Mouse (Mus musculus): ENCODE data around the gene Zbtb16. TPM values are rescaled to one million over a fixed set of nuclear protein-coding genes. Genes with fewer than 3 reads are reported as not detected.

The Zbtb16 gene
- polyA plus RNA-seq, 1 experiment from 2014 or later: 6.0 TPM

DNA sequence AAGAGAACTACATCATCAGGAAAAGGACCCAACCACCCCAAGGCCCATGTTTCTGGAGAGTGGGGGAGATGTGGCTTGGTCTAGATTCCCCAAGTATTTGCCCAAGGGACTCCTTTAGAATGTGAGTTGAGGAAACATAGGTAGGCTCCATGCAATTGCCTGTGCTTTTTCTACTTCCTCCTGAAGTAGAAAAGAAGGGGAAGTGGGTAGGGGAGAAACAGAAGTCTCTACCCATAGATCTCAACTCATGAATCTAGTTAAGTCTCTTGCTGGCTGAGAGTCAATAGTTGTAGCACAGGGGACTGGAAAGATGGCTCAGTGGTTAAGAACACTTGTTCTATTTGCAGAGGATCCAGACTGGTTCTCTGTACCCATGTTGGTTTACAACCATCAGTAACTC lies 164.2 kb downstream of the Zbtb16 start:
- Histone ChIP-seq H3K27ac (replicated peaks; ENCODE audit: low read depth, low read length) (no peak overlapping the region), H3K4me3 (replicated peaks; ENCODE audit: low read depth, low read length) (no peak overlapping the region), H3K4me2 (ENCODE audit: low read length) (no peak overlapping the region), H3K9ac (replicated peaks; ENCODE audit: low read length) (no peak overlapping the region), H3K9me3 (ENCODE audit: control insufficient read depth, low read length) (no peaks in the 10 kb centered on the region), H3K27me3 (ENCODE audit: control insufficient read depth, insufficient read depth, low read length) (no peaks in the 10 kb centered on the region), H3K4me1 (ENCODE audit: control insufficient read depth, insufficient read depth, low read length) (peaks cover 44% of the 10 kb centered on the region), H3K36me3 (ENCODE audit: control insufficient read depth, insufficient read depth, low read length) (no peaks in the 10 kb centered on the region)
- ATAC-seq (ENCODE audit: low FRiP score, low TSS enrichment) (no peak), DNase-seq (no peak)

DNA sequence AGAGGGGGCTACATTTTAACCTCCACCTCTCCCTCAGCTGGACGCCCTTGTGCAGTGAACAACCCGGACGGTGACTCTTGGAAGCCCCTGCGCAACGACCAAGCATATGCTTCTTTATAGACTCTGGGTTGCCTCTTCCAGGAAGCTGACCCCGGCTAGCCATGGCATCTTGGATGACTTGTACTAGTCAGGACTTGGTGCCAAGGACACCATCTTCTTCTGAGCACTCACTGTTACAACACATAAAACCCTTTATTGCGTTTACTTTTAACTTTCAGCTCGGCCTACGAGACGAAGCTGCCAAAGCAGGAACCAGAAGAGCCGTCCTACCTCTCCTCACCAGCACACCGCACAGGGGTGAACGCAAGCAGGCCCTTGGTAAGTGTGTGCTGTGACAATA lies 165.9 kb downstream of the Zbtb16 start:
- WGBS: 89% methylated on average over 13 of the region's 13 CpGs
- H3K4me2 ChIP-seq (ENCODE audit: low read length): no peak overlapping the region
- ATAC-seq (ENCODE audit: low FRiP score, low TSS enrichment): no peak
- peaks cover 31% of the 10 kb centered on the region for H3K4me1 ChIP-seq (ENCODE audit: control insufficient read depth, insufficient read depth, low read length)
- 0 out of 2 replicates have a peak overlapping the region, but pooled peaks have one; percentile 49 for H3K27ac ChIP-seq (replicated peaks; ENCODE audit: low read depth, low read length)
- H3K4me3 ChIP-seq (replicated peaks; ENCODE audit: low read depth, low read length): no peak overlapping the region
- H3K36me3 ChIP-seq (ENCODE audit: control insufficient read depth, insufficient read depth, low read length): no peaks in the 10 kb centered on the region
- no peak overlapping the region for H3K9ac ChIP-seq (replicated peaks; ENCODE audit: low read length)
- no peak for DNase-seq
- no peaks in the 10 kb centered on the region for H3K9me3 ChIP-seq (ENCODE audit: control insufficient read depth, low read length)
- no peaks in the 10 kb centered on the region for H3K27me3 ChIP-seq (ENCODE audit: control insufficient read depth, insufficient read depth, low read length)

DNA sequence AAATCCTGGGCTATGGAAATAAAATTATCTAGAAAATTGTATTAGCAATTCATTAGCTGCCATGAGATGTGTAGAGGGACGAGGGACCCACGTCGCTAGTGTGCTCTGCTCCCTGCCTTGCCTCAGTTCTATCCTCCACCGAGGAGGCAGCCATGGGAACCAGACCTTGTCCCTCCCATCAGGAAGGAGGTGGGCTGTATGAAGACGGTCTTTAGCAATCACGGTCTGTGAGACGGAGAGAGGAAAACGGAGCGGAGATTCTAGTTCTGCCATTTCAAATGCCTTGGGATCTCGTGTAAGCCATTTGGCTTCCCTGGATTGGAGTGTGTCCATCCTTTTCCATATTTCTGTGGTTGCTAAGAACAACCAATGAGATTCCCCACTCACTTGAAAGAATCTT lies 166.3 kb downstream of the Zbtb16 start:
- ATAC-seq (ENCODE audit: low FRiP score, low TSS enrichment) (no peak), DNase-seq (no peak)
- no peak overlapping the region for H3K4me2 ChIP-seq (ENCODE audit: low read length)
- no peak overlapping the region for H3K9ac ChIP-seq (replicated peaks; ENCODE audit: low read length)
- 43% methylated on average over 10 of the region's 10 CpGs for WGBS
- no peaks in the 10 kb centered on the region for H3K36me3 ChIP-seq (ENCODE audit: control insufficient read depth, insufficient read depth, low read length)
- H3K9me3 ChIP-seq (ENCODE audit: control insufficient read depth, low read length): no peaks in the 10 kb centered on the region
- peaks cover 26% of the 10 kb centered on the region for H3K4me1 ChIP-seq (ENCODE audit: control insufficient read depth, insufficient read depth, low read length)
- H3K27ac ChIP-seq (replicated peaks; ENCODE audit: low read depth, low read length): 0 out of 2 replicates have a peak overlapping the region, but pooled peaks have one; percentile 49
- no peaks in the 10 kb centered on the region for H3K27me3 ChIP-seq (ENCODE audit: control insufficient read depth, insufficient read depth, low read length)
- no peak overlapping the region for H3K4me3 ChIP-seq (replicated peaks; ENCODE audit: low read depth, low read length)

DNA sequence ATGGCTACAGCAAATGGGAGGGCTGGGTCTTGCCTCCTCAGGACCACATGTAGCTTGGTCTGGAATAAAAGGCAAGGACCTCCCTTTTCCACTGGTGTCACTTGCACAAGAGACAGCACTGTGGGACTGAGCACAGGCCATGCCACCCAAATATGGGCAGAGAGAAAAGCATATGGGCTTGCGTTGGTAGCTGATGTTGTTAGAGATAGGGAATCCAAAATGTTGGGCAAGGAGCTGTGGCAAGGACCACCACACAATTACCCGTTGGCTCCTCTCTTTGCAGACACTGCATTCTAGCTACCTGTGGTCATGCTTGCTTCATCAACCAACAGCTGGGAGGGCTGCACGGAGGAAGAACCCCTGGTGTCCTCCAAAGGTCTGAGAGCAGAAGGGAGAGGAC lies 169.3 kb downstream of the Zbtb16 start:
- no peak overlapping the region for H3K27ac ChIP-seq (replicated peaks; ENCODE audit: low read depth, low read length)

DNA sequence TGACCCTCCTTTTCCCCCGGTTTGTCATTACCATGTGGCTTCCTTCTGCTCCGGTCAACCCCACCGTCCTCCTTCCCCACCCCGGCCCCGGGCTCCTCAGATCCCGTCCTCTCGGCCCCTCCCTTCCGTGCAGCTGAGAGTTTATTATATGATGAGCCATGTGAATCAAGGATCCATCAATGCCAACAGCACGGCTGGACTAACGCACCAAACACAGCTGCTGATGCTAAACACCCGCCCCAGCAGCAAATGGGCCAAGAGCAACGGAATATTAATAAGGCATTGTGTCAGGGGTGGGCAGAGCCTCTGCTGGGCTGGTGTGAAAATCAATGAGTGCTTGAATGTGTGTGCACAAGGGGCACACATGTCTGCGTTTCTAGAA lies 173.0 kb downstream of the Zbtb16 start:
- peak; percentile 58 for DNase-seq
- peak overlapping the region; percentile 57 for H3K27ac ChIP-seq (replicated peaks; ENCODE audit: low read depth, low read length)
- no peak overlapping the region for H3K4me3 ChIP-seq (replicated peaks; ENCODE audit: low read depth, low read length)
- peak overlapping the region; percentile 44 for H3K4me2 ChIP-seq (ENCODE audit: low read length)
- peaks cover 26% of the 10 kb centered on the region for H3K4me1 ChIP-seq (ENCODE audit: control insufficient read depth, insufficient read depth, low read length)
- no peaks in the 10 kb centered on the region for H3K36me3 ChIP-seq (ENCODE audit: control insufficient read depth, insufficient read depth, low read length)
- 6% methylated on average over 13 of the region's 13 CpGs for WGBS
- no peaks in the 10 kb centered on the region for H3K27me3 ChIP-seq (ENCODE audit: control insufficient read depth, insufficient read depth, low read length)
- peak overlapping the region; percentile 13; the same call in 1 of the 2 replicates for H3K9ac ChIP-seq (replicated peaks; ENCODE audit: low read length)
- ATAC-seq (ENCODE audit: low FRiP score, low TSS enrichment): peak; percentile 62
- no peaks in the 10 kb centered on the region for H3K9me3 ChIP-seq (ENCODE audit: control insufficient read depth, low read length)

More for the DNA sequence above, 169.3 kb downstream of the Zbtb16 start:
- Histone ChIP-seq H3K4me2 (ENCODE audit: low read length) (no peak overlapping the region), H3K36me3 (ENCODE audit: control insufficient read depth, insufficient read depth, low read length) (no peaks in the 10 kb centered on the region), H3K9ac (replicated peaks; ENCODE audit: low read length) (no peak overlapping the region), H3K9me3 (ENCODE audit: control insufficient read depth, low read length) (no peaks in the 10 kb centered on the region), H3K27me3 (ENCODE audit: control insufficient read depth, insufficient read depth, low read length) (no peaks in the 10 kb centered on the region), H3K4me1 (ENCODE audit: control insufficient read depth, insufficient read depth, low read length) (peaks cover 29% of the 10 kb centered on the region), H3K4me3 (replicated peaks; ENCODE audit: low read depth, low read length) (no peak overlapping the region)
- DNase-seq (no peak), ATAC-seq (ENCODE audit: low FRiP score, low TSS enrichment) (no peak)
- whole genome bisulfite sequencing: 95% methylated on average over 3 of the region's 3 CpGs

DNA sequence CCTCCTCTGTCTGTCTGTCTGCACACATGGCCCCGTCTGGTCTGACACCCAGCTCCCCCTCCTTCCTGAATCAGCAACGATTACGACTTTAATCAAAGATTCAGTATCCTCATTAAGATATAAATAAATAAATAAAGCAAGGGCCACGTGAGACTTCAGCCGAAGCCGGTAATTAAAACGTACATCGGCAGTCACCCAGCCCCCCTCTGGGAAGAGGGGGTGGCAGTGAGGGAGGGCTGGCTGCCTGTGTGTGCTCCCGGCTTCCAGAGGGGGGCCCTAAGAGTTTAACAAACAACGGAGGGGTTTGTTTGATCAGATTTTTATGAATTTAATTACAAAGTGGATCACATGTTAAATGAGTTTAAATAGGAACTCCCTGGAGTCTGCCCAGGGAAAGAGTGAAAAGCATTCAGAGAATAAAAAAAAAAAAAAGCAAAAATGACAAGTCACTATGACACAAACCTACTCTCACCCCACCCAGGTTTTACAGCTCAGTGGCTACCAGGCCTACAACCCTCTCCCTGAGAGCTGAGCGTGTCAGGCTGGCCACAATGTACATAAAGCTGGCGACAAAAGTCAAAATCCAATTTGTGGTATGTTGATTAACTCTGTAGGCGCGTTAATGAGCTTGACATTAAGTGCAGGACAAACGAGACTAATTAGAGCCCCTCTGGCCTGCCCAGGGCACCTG lies 173.5 kb downstream of the Zbtb16 start:
- no peak overlapping the region for H3K4me3 ChIP-seq (replicated peaks; ENCODE audit: low read depth, low read length)
- peak; percentile 76 for DNase-seq
- H3K9ac ChIP-seq (replicated peaks; ENCODE audit: low read length): peak overlapping the region; percentile 13; the same call in 1 of the 2 replicates
- ATAC-seq (ENCODE audit: low FRiP score, low TSS enrichment): peak; percentile 62; the same call in 1 of the 2 replicates
- H3K27me3 ChIP-seq (ENCODE audit: control insufficient read depth, insufficient read depth, low read length): no peaks in the 10 kb centered on the region
- peak overlapping the region; percentile 57 for H3K27ac ChIP-seq (replicated peaks; ENCODE audit: low read depth, low read length)
- no peaks in the 10 kb centered on the region for H3K9me3 ChIP-seq (ENCODE audit: control insufficient read depth, low read length)
- H3K4me1 ChIP-seq (ENCODE audit: control insufficient read depth, insufficient read depth, low read length): peaks cover 26% of the 10 kb centered on the region
- WGBS: 12% methylated on average over 15 of the region's 15 CpGs
- H3K4me2 ChIP-seq (ENCODE audit: low read length): peak overlapping the region; percentile 44
- H3K36me3 ChIP-seq (ENCODE audit: control insufficient read depth, insufficient read depth, low read length): no peaks in the 10 kb centered on the region

DNA sequence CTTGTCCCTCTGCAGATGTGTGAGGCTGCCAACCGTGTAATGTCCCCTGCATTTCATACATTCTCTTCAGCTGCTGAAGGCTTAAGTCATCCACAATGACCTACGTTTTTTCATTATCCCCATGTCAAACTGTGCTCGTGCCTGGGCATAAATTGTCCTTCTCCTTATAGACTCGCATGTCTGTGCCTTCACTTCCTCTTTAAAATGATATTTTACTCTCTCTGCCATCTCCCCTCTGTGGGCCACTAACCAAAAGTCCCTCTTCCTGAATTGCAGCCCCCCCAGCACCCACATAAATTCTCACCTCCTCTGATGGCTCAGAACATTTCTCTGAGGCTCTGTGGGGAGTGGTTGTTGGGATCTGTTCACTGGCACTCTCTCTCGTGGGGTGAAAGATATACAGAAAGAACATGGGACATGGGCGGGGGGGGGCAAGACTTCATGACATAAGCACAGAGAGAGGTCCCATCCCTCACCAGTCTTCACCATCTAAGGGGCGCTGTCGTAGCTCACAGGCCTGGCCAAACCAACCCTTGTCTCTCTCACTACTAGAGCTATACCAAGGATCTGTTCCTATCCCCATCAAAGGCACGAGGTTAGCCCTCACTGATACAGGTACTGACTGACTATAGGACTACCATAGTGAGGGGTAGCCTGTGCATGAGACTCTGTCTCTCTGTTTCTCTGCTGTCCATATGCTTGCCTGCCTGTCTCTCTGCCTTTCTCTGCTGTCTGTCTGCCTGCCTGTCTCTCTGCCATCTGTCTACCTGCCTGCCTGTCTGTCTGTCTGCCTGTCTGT lies 174.6 kb downstream of the Zbtb16 start:
- 47% methylated on average over 9 of the region's 9 CpGs for WGBS
- no peak overlapping the region for H3K4me3 ChIP-seq (replicated peaks; ENCODE audit: low read depth, low read length)
- no peaks in the 10 kb centered on the region for H3K36me3 ChIP-seq (ENCODE audit: control insufficient read depth, insufficient read depth, low read length)
- peaks cover 26% of the 10 kb centered on the region for H3K4me1 ChIP-seq (ENCODE audit: control insufficient read depth, insufficient read depth, low read length)
- H3K27ac ChIP-seq (replicated peaks; ENCODE audit: low read depth, low read length): peak overlapping the region; percentile 26; the same call in 1 of the 2 replicates
- DNase-seq: no peak
- no peak for ATAC-seq (ENCODE audit: low FRiP score, low TSS enrichment)
- H3K27me3 ChIP-seq (ENCODE audit: control insufficient read depth, insufficient read depth, low read length): no peaks in the 10 kb centered on the region
- H3K4me2 ChIP-seq (ENCODE audit: low read length): no peak overlapping the region
- H3K9ac ChIP-seq (replicated peaks; ENCODE audit: low read length): no peak overlapping the region
- no peaks in the 10 kb centered on the region for H3K9me3 ChIP-seq (ENCODE audit: control insufficient read depth, low read length)

DNA sequence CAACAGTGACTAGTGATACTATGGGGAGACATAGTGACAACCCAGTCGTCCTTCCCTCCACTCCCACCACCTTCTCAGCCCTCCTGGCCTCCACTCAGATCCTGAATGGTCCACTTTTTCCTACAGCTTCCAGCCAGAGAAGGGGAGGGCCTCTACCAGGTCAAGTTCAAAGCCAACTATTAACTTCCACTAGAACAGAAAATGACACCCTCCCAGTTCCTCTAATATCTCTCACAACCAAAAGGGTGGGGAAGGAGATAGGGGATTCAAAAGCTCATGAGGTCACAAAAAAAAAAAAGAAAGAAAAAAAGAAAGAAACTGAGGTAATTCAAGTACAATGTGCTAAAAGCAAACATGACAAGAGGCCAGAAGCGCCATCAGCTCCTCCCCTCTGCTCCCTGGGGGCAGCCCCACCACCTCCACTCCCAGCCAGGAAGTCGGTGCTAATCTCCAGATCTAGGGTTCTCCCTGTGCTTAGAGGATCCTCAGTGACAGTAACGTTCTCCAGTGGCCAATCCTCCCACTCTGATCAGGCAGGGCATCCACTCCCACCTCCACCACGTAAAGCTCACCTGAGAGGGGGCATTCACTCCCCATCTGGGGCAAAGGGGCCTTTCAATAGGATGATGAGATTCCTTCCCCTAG lies 180.4 kb downstream of the Zbtb16 start:
- WGBS: 17% methylated on average over 5 of the region's 5 CpGs
- Histone ChIP-seq H3K27me3 (ENCODE audit: control insufficient read depth, insufficient read depth, low read length) (no peaks in the 10 kb centered on the region), H3K9ac (replicated peaks; ENCODE audit: low read length) (no peak overlapping the region), H3K4me1 (ENCODE audit: control insufficient read depth, insufficient read depth, low read length) (peaks cover 5% of the 10 kb centered on the region; the same call in 1 of the 2 replicates), H3K36me3 (ENCODE audit: control insufficient read depth, insufficient read depth, low read length) (no peaks in the 10 kb centered on the region), H3K4me2 (ENCODE audit: low read length) (no peak overlapping the region), H3K9me3 (ENCODE audit: control insufficient read depth, low read length) (no peaks in the 10 kb centered on the region), H3K27ac (replicated peaks; ENCODE audit: low read depth, low read length) (no peak overlapping the region), H3K4me3 (replicated peaks; ENCODE audit: low read depth, low read length) (no peak overlapping the region)
- ATAC-seq (ENCODE audit: low FRiP score, low TSS enrichment): no peak
- DNase-seq: no peak
